Mouse (Mus musculus) limb, embryonic 12.5 days (tissue): ENCODE data around the gene Ankmy1. TPM values are rescaled to one million over a fixed set of nuclear protein-coding genes. Genes with fewer than 3 reads are reported as not detected.
A peak's percentile ranks its signal among the peaks of the same experiment; 100 is the strongest.

Source experiments
- ATAC-seq: fragments of 200-750 bp; cut with Nextera tagmentation; 2 replicates; pipeline ENCODE4 v1.8.0; 2017; ENCODE audit warnings: low read depth, moderate TSS enrichment; ENCODE audit not compliant: insufficient number of reproducible peaks, insufficient read depth, low FRiP score, low TSS enrichment
- H3K27ac ChIP-seq: fragments of 300-500 bp; sonication (generic); 2 replicates; pipeline ENCODE4 v1.5.1; 2016; ENCODE audit warnings: mild to moderate bottlenecking, moderate library complexity
- H3K27me3 ChIP-seq: fragments of 300-500 bp; sonication (generic); 2 replicates; pipeline ENCODE4 v1.6.1; 2016; ENCODE audit warnings: mild to moderate bottlenecking, moderate library complexity
- H3K36me3 ChIP-seq: fragments of 300-500 bp; sonication (generic); 2 replicates; pipeline ENCODE4 v1.6.1; 2016; ENCODE audit warnings: mild to moderate bottlenecking, moderate library complexity
- H3K4me1 ChIP-seq: fragments of 300-500 bp; sonication (generic); replicated peaks from 2 replicates; pipeline ENCODE4 v1.6.1; 2016
- H3K4me2 ChIP-seq: fragments of 300-500 bp; sonication (generic); 2 replicates; pipeline ENCODE4 v1.6.1; 2016; ENCODE audit warnings: mild to moderate bottlenecking, moderate library complexity
- H3K4me3 ChIP-seq: fragments of 300-500 bp; sonication (generic); replicated peaks from 2 replicates; pipeline ENCODE4 v1.5.1; 2016; ENCODE audit warnings: mild to moderate bottlenecking
- H3K9ac ChIP-seq: fragments of 300-500 bp; sonication (generic); replicated peaks from 2 replicates; pipeline ENCODE4 v1.6.1; 2016; ENCODE audit warnings: mild to moderate bottlenecking, moderate library complexity
- H3K9me3 ChIP-seq: fragments of 300-500 bp; sonication (generic); 2 replicates; pipeline ENCODE4 v1.6.1; 2016; ENCODE audit warnings: mild to moderate bottlenecking, moderate library complexity
- WGBS: fragments of 180-500 bp; shearing (Covaris S2); methylation state at CpG from one replicate; pipeline ENCODE4 v1.1.7; 2016; 5-methylcytosine and 5-hydroxymethylcytosine counted together
- polyA plus RNA-seq: library from polyadenylated mRNA; unstranded; fragments of >200 nt; fragmentation: Nextera tagmentation; extraction: Ambion mirVana; gene quantifications from 2 replicates; pipeline ENCODE4 v1.2.1, GENCODE M21; 2016

The Ankmy1 gene
- polyA plus RNA-seq, 1 experiment from 2014 or later = 0.40 TPM

DNA sequence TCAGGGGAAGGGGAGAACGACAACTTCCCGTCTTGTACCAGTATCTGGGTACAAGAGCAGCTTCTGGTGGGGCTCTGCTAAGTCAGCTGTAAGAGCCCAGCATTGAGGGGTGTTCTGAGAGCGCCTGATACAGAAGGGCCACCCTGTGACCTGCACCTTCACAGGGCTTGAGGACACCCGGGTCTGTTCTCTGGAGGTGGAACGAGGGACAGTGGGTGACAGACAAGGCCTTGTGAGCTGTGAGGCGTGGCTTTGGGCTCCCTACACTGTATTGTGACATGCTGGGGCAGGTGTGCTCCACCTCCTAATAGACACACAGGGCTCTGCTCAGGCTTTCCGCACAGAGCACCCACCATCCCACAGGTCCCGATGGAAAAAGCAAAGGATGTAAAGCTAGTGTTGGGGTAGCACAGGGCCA lies 9.0 kb upstream of the Ankmy1 start:
- H3K9me3 ChIP-seq = no peaks in the 10 kb centered on the region
- H3K4me3 ChIP-seq = peak overlapping the region; percentile 86
- H3K9ac ChIP-seq = peak overlapping the region; percentile 88
- H3K4me1 ChIP-seq = peaks cover 37% of the 10 kb centered on the region
- peaks cover 29% of the 10 kb centered on the region for H3K36me3 ChIP-seq
- H3K4me2 ChIP-seq = peak overlapping the region; percentile 93
- H3K27ac ChIP-seq = peak overlapping the region; percentile 23; the same call in 1 of the 2 replicates
- WGBS = 44% methylated on average over 8 of the region's 8 CpGs
- H3K27me3 ChIP-seq = no peaks in the 10 kb centered on the region
- no peak for ATAC-seq

DNA sequence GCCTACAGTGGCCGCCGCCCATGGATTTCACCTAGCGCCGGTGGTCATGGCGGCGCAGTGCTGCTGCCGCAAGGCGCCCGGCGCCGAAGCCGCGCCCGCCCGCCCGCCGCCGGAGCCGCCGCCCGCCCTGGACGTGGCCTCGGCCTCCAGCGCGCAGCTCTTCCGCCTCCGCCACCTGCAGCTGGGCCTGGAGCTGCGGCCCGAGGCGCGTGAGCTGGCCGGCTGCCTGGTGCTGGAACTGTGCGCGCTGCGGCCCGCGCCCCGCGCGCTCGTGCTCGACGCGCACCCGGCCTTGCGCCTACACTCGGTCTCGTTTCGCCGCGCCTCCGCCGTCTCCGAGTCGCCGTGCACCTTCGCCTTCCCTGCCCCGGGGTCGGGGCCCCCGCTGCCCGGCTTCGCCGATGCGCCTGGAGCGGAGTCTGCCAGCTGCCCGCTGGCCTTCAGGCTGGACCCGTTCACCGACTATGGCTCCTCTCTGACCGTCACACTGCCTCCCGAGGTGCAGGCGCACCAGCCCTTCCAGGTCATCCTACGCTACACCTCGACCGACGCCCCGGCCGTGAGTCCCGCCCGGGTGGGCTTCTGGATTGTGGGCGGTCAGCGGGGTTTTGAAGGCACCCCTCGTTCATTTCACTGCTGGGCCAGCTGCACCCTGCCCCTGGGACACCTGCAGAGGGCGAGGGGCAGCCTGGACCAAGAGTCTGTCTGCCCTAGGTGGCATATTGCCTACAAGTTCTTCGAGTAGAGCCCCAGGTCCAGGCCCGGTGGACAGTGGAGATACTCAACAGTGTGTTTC lies 8.4 kb upstream of the Ankmy1 start:
- WGBS = under 1% methylated on average over 83 of the region's 85 CpGs
- peak; percentile 5; the same call in 1 of the 2 replicates for ATAC-seq
- H3K9ac ChIP-seq = peak overlapping the region; percentile 88
- peak overlapping the region; percentile 93 for H3K4me2 ChIP-seq
- no peaks in the 10 kb centered on the region for H3K9me3 ChIP-seq
- peaks cover 41% of the 10 kb centered on the region for H3K4me1 ChIP-seq
- H3K4me3 ChIP-seq = peak overlapping the region; percentile 86
- H3K27me3 ChIP-seq = no peaks in the 10 kb centered on the region
- peaks cover 23% of the 10 kb centered on the region for H3K36me3 ChIP-seq
- peak overlapping the region; percentile 87 for H3K27ac ChIP-seq

DNA sequence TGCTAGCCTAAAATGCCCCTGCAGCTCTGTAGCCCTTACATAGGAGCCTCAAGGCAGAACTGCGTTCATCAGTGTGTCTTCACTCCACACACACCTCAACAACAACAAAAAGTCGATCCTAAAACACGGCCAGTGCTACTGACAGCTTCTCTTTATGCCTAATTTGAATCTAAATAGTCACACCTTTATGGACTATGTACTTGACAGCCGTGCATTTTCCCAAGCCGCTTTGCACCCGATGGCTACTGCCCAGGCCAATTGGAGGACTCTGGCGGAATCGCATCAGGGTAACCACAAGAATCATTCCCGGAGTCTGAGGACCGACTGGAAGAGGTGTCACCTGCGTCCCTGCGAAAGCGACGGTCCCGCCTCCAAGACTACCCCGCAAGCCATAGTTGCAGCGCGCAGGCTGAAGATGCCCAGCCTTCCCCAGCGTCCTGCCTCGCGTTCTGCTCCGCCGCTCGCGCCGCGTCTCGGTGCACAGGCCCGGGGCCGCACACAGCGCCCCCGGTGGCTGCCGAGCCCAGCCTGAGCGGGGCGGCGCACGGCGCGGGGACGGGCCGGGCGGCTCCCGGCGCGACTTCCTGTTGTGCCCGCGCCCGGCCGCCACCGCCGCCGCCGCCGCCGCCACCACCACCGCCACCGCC lies 7.7 kb upstream of the Ankmy1 start, which contains the start of gene Rnpepl1:
Gene Rnpepl1, plus strand, starts transcription at position 545 of the 647 bp plus-strand sequence.
- H3K9me3 ChIP-seq = no peaks in the 10 kb centered on the region
- H3K4me3 ChIP-seq = peak within 1 kb of the TSS; percentile 86
- peak within 1 kb of the TSS; percentile 87 for H3K27ac ChIP-seq
- H3K4me1 ChIP-seq = peaks cover 41% of the 10 kb centered on the region
- WGBS = under 1% methylated on average over 46 of the region's 57 CpGs
- H3K36me3 ChIP-seq = peaks cover 15% of the 10 kb centered on the region
- H3K9ac ChIP-seq = peak within 1 kb of the TSS; percentile 88
- H3K27me3 ChIP-seq = no peaks in the 10 kb centered on the region
- ATAC-seq = peak; percentile 44
- peak within 1 kb of the TSS; percentile 93 for H3K4me2 ChIP-seq

DNA sequence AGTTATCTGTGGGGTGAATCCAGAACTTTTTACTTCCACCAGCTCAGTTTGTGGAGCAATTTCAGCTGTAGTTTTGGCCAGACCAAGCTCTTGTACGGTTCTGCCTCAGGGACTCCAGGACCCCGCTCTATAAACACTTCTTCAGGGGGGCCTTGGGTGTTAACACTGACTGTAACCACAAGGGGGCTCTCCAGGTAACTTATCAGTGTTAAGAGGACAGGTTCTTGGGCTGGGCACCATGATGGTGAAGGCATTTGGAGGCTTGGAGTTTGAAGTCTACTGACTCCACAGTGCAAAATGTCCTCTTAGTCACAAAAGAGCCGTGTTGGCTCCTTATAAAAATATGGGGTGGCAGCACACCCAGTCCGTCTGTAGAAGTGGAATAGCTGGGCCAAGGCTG lies 6.4 kb upstream of the Ankmy1 start:
- Histone ChIP-seq H3K4me3 (no peak overlapping the region), H3K36me3 (peaks cover 3% of the 10 kb centered on the region; the same call in 1 of the 2 replicates), H3K9ac (no peak overlapping the region), H3K27ac (no peak overlapping the region), H3K4me1 (peaks cover 41% of the 10 kb centered on the region), H3K9me3 (no peaks in the 10 kb centered on the region), H3K4me2 (no peak overlapping the region), H3K27me3 (no peaks in the 10 kb centered on the region)
- no peak for ATAC-seq
- 67% methylated on average over 4 of the region's 4 CpGs for WGBS

DNA sequence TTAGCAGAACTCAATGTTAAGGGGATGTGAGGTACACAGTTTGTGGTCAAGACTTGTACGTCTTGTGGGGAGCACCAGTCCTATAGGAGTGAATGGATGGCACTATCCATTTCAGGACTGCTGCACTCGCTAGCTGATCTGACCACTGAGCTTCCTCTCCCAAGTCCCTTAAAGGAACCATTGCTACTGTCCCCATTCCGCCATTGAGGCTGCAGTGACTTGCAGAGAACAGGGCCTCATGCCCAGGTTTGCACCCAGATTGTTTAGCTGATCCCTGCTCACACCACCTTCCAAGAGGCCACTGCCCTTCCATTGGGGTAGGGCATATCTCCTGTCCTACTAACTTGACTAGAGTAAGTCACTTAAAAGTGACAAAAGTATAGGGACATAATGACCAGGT lies 6.0 kb upstream of the Ankmy1 start:
- whole genome bisulfite sequencing = 90% methylated on average over 3 of the region's 3 CpGs

DNA sequence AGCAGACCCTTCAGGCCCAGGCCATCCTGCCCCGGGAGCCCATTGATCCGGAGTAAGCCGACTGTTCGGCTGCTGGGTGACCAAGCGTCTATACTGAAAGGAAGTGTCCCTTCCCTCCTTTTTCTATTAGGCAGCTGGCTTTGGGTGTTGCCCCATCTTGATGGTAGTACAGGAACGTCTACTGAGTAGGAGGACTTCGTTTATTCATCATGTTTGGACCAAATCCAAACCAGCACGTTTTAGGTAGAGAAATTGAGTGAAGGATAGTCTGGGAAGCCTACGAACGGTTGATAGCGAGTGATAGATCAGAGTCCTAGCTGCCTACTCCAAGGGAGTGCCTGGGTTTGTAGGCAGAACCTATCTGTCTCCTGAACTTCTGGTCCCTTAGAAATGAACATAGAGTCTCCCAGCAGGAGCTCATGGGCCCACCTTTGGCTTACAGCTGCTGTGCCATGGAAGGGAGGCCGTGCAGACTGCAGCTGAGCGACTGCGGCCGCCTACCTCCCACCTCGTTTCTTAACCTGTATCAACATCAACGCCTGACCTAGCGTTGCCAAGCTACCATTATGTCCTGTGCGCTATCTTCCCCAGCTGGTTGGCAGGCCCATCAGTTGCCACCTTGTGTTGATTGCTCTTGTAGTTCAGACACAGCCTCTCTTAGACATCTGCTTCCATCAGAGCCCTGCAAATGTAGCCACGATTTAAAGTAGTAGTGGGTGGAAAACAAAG lies 5.1 kb upstream of the Ankmy1 start:
- Histone ChIP-seq H3K27me3 (no peaks in the 10 kb centered on the region), H3K4me2 (peak overlapping the region; percentile 73), H3K4me3 (peak overlapping the region; percentile 76), H3K9me3 (no peaks in the 10 kb centered on the region), H3K36me3 (no peaks in the 10 kb centered on the region), H3K4me1 (peaks cover 41% of the 10 kb centered on the region), H3K9ac (peak overlapping the region; percentile 72), H3K27ac (peak overlapping the region; percentile 92; the same call in 1 of the 2 replicates)
- 48% methylated on average over 20 of the region's 20 CpGs for WGBS
- no peak for ATAC-seq

More for the DNA sequence above, 6.0 kb upstream of the Ankmy1 start:
- no peak overlapping the region for H3K4me3 ChIP-seq
- no peak overlapping the region for H3K4me2 ChIP-seq
- no peak for ATAC-seq
- H3K27ac ChIP-seq = no peak overlapping the region
- H3K9ac ChIP-seq = no peak overlapping the region
- H3K36me3 ChIP-seq = no peaks in the 10 kb centered on the region
- no peaks in the 10 kb centered on the region for H3K9me3 ChIP-seq
- H3K27me3 ChIP-seq = no peaks in the 10 kb centered on the region
- H3K4me1 ChIP-seq = peaks cover 41% of the 10 kb centered on the region

DNA sequence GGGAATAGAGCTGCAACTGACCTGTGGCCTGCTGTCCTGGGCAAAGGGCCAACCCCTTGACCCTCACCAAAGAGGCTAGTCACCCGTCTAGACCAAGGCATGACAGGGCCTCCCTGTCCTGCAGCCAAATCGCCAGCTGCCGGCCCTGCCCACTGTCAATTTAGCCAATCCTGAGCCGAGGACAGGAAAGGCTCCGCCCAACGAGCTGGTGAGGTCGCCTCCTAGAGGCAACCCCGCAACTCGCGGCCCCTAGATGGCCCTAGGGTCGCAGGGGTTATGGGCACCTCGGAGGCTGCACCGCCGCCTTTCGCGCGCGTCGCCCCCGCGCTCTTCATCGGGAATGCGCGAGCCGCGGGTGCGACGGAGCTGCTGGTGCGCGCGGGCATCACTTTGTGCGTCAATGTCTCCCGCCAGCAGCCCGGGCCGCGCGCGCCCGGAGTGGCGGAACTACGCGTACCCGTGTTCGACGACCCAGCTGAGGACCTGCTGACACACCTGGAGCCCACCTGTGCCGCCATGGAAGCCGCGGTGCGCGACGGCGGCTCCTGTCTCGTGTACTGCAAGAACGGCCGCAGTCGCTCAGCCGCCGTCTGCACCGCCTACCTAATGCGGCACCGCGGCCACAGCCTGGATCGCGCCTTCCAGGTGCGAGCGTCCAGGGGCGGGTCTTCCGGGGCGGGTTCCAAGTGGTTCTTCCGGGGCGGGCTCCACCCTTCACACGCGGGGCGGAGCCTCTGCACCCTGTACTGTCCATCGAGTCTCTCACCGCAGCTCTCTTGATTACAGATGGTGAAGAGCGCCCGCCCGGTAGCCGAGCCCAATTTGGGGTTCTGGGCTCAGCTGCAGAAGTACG lies 4.3 kb upstream of the Ankmy1 start, which contains the start of gene Dusp28:
Gene Dusp28, plus strand, starts transcription at position 203 of the 853 bp plus-strand sequence.
- Histone ChIP-seq H3K4me3 (peak within 1 kb of the TSS; percentile 76), H3K9me3 (no peaks in the 10 kb centered on the region), H3K27ac (peak within 1 kb of the TSS; percentile 92), H3K4me2 (peak within 1 kb of the TSS; percentile 73), H3K36me3 (no peaks in the 10 kb centered on the region), H3K27me3 (peaks cover 2% of the 10 kb centered on the region; the same call in 1 of the 2 replicates), H3K9ac (peak within 1 kb of the TSS; percentile 72), H3K4me1 (peaks cover 38% of the 10 kb centered on the region)
- WGBS = under 1% methylated on average over 81 of the region's 81 CpGs
- ATAC-seq = peak; percentile 84

DNA sequence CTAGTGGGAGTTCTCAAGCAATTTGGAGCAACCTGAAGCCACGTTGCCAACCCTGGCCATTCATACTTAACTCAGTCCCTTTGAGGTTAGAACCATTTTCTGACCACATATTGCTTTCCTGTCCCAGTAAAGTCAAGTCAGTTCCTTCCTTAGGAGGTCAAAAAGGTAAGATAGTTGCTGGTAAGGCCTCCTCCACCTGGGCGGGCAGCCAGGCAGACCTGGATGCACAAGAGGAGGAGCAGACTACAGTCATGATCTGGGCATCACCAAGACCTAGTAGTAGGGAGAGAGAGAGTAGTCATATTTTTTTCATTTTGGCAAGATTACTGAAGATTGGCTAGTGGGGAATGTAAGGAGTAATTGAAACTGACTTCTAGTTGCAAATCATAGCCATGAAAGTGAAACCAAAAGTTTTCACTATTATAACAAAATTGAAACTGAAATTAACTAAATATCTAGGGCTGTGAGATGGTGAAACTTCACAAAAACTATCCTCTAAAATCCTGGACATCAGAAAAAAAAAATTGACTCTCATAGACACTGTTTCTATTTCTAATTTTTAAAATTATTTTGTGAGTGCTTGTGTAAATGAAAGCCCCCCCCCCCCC lies 3.1 kb upstream of the Ankmy1 start:
- no peaks in the 10 kb centered on the region for H3K9me3 ChIP-seq
- H3K4me2 ChIP-seq = no peak overlapping the region
- no peak overlapping the region for H3K4me3 ChIP-seq
- WGBS = 90% methylated on average over 2 of the region's 2 CpGs
- peaks cover 29% of the 10 kb centered on the region for H3K4me1 ChIP-seq
- no peak overlapping the region for H3K27ac ChIP-seq
- peaks cover 5% of the 10 kb centered on the region; the same call in 1 of the 2 replicates for H3K27me3 ChIP-seq
- no peaks in the 10 kb centered on the region for H3K36me3 ChIP-seq
- H3K9ac ChIP-seq = no peak overlapping the region
- no peak for ATAC-seq

DNA sequence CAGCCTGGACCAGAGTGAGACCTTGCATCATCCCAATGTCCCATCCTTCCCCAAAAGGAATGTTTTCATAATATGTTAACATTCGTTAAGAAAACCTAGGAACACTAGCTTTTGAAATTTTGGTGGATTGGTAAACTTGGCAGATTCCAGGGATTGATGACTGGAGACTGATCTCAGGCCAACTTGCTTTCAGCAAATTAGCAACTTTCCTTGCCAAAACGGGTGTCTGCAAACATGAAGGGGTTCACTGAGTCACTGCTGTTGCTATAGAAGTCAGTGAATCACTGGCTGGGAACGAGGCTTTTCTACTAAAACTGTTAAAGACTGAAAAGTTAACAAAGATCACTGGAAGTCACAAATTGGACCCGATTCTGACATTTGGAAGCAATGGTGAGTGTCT lies 921 bp upstream of the Ankmy1 start:
- no peak overlapping the region for H3K4me2 ChIP-seq
- no peaks in the 10 kb centered on the region for H3K9me3 ChIP-seq
- no peak overlapping the region for H3K27ac ChIP-seq
- no peaks in the 10 kb centered on the region for H3K36me3 ChIP-seq
- H3K4me3 ChIP-seq = no peak overlapping the region
- no peak overlapping the region for H3K9ac ChIP-seq
- peaks cover 19% of the 10 kb centered on the region for H3K4me1 ChIP-seq
- H3K27me3 ChIP-seq = peaks cover 10% of the 10 kb centered on the region; the same call in 1 of the 2 replicates
- no peak for ATAC-seq
- WGBS = 73% methylated on average over 4 of the region's 4 CpGs

DNA sequence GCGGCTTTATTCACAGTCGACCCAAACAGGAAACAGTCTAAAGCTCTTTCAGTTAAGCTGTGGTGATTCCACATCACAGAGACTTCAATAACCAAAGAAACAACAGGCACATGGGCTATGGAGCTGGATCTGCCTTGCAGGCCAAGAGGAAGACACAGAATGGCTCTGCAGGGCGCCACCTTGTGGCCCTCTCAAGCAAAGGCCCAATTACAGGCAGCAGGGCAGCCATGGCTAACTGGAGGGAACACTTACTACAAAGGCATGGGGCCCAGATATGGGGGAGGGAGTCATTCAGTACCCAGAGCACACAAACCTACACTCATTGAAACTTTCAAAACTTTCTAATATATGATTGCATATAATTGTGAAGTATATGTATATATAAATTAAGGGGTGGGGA lies 7.6 kb downstream of the Ankmy1 start:
- 0 out of 2 replicates have a peak, but pooled peaks have one; percentile 37 for ATAC-seq
- Histone ChIP-seq H3K4me1 (no peaks in the 10 kb centered on the region), H3K36me3 (no peaks in the 10 kb centered on the region), H3K9me3 (no peaks in the 10 kb centered on the region), H3K27ac (no peak overlapping the region), H3K4me3 (no peak overlapping the region), H3K9ac (no peak overlapping the region), H3K27me3 (peaks cover 5% of the 10 kb centered on the region; the same call in 1 of the 2 replicates), H3K4me2 (no peak overlapping the region)
- 12% methylated on average over 3 of the region's 3 CpGs for WGBS
